Mouse (Mus musculus): ENCODE measurements around the gene Anapc2. TPM values are rescaled to one million over a fixed set of nuclear protein-coding genes. Genes with fewer than 3 reads are reported as not detected.
A peak's percentile ranks its signal among the peaks of the same experiment; 100 is the strongest.

Anapc2 gene
- total RNA-seq, 2 experiments from 2014 or later: 69.8 to 73.2 TPM

GRCm38 (mm10) chr2:25263623-25264285 is 8.5 kb upstream of the Anapc2 start:
- intact Hi-C loops (cut with DNase I): no loop called here
- DNase-seq (ENCODE audit: low spot score in 2 of 2): no peak

- no peak for DNase-seq (ENCODE audit: low spot score in 2 of 2)
- intact Hi-C loops (cut with DNase I): no loop called here
These were observed 8.0 kb upstream of the Anapc2 start for GRCm38 (mm10) chr2:25264286-25264660.

- intact Hi-C loops (cut with DNase I): no loop called here
- no peak for DNase-seq (ENCODE audit: low spot score in 2 of 2)
These were observed 7.4 kb upstream of the Anapc2 start for GRCm38 (mm10) chr2:25264851-25265250.

- no peak for DNase-seq (ENCODE audit: low spot score in 2 of 2)
- intact Hi-C loops (cut with DNase I): no loop called here
These were observed 6.2 kb upstream of the Anapc2 start for GRCm38 (mm10) chr2:25265897-25266656.

GRCm38 (mm10) chr2:25266720-25267119 is 5.6 kb upstream of the Anapc2 start:
- DNase-seq (ENCODE audit: low spot score in 2 of 2): no peak
- intact Hi-C loops (cut with DNase I): no loop called here

GRCm38 (mm10) chr2:25267241-25267640 is 5.0 kb upstream of the Anapc2 start:
- intact Hi-C loops (cut with DNase I): no loop called here
- DNase-seq (ENCODE audit: low spot score in 2 of 2): no peak

- intact Hi-C loops (cut with DNase I): no loop called here
- DNase-seq (ENCODE audit: low spot score in 2 of 2): no peak
These were observed 4.5 kb upstream of the Anapc2 start for GRCm38 (mm10) chr2:25267746-25268309.

GRCm38 (mm10) chr2:25272515-25272914 is 237 bp downstream of the Anapc2 start:
- intact Hi-C loops (cut with DNase I): loop anchor here (5.0 kb wide), 1 partner anchor 45 kb away; no protein-coding TSS in a partner anchor
- no peak for DNase-seq (ENCODE audit: low spot score in 2 of 2)

GRCm38 (mm10) chr2:25273010-25273409 is 732 bp downstream of the Anapc2 start:
- intact Hi-C loops (cut with DNase I): loop anchor here (5.0 kb wide), 1 partner anchor 46 kb away; no protein-coding TSS in a partner anchor
- DNase-seq (ENCODE audit: low spot score in 2 of 2): no peak

GRCm38 (mm10) chr2:25278928-25279882 is 6.9 kb downstream of the Anapc2 start:
- intact Hi-C loops (cut with DNase I): loop anchor here (5.0 kb wide), 1 partner anchor 48 kb away; no protein-coding TSS in a partner anchor
- DNase-seq (ENCODE audit: low spot score in 2 of 2): peak; percentile 83 to 87

- DNase-seq (ENCODE audit: low spot score in 2 of 2): no peak
- intact Hi-C loops (cut with DNase I): no loop called here
These were observed 13.3 kb downstream of the Anapc2 start for GRCm38 (mm10) chr2:25285551-25285950.

- no peak for DNase-seq (ENCODE audit: low spot score in 2 of 2)
- intact Hi-C loops (cut with DNase I): no loop called here
These were observed 14.0 kb downstream of the Anapc2 start for GRCm38 (mm10) chr2:25286314-25286713.

GRCm38 (mm10) chr2:25286837-25287636 is 14.8 kb downstream of the Anapc2 start:
- DNase-seq (ENCODE audit: low spot score in 2 of 2): no peak
- intact Hi-C loops (cut with DNase I): no loop called here

GRCm38 (mm10) chr2:25287927-25288649 is 15.8 kb downstream of the Anapc2 start, which contains the start of gene Tmem210:
Gene Tmem210, plus strand, starts transcription at chr2:25288145.
- intact Hi-C loops (cut with DNase I): no loop called here
- no peak for DNase-seq (ENCODE audit: low spot score in 2 of 2)

GRCm38 (mm10) chr2:25288734-25289345 is 16.6 kb downstream of the Anapc2 start:
- intact Hi-C loops (cut with DNase I): no loop called here

GRCm38 (mm10) chr2:25289651-25290050 is 17.4 kb downstream of the Anapc2 start, which contains the start of gene Lrrc26:
Gene Lrrc26, plus strand, starts transcription at chr2:25289915.
- DNase-seq (ENCODE audit: low spot score in 2 of 2): no peak
- intact Hi-C loops (cut with DNase I): no loop called here

More at GRCm38 (mm10) chr2:25288734-25289345, 16.6 kb downstream of the Anapc2 start:
- no peak for DNase-seq (ENCODE audit: low spot score in 2 of 2)

- intact Hi-C loops (cut with DNase I): no loop called here
- peak; percentile 73 to 76 for DNase-seq (ENCODE audit: low spot score in 2 of 2)
These were observed 18.0 kb downstream of the Anapc2 start for GRCm38 (mm10) chr2:25290101-25290815.

Data from left cerebral cortex, postnatal 14 days (tissue).